Mouse (Mus musculus): ENCODE results near the gene Espn. TPM values are rescaled to one million over a fixed set of nuclear protein-coding genes. Genes with fewer than 3 reads are reported as not detected.
A peak's percentile ranks its signal among the peaks of the same experiment; 100 is the strongest.

Espn gene
- polyA plus RNA-seq (2015; fragmentation: Nextera tagmentation; extraction: Ambion mirVana), result 1.1 and 2.3 TPM in 2 replicates

GRCm38 (mm10) chr4:152151966-152152544, at the start of gene Espn:
Gene Espn (minus strand): TSS chr4:152152371.
- WGBS (ENCODE audit: insufficient replicate concordance), result under 1% methylated on average over 56 of the region's 57 CpGs
- H3K27ac ChIP-seq (ENCODE audit: low read length), result no peak within 1 kb of the TSS
- H3K4me3 ChIP-seq (ENCODE audit: low read depth, low read length), result peak within 1 kb of the TSS; percentile 47
- H3K4me1 ChIP-seq (ENCODE audit: control insufficient read depth, low read depth, low read length), result peaks cover 15% of the 10 kb centered on the region
- peaks cover 36% of the 10 kb centered on the region for H3K27me3 ChIP-seq (ENCODE audit: control insufficient read depth, insufficient read depth, low read depth, low read length)
- no peaks in the 10 kb centered on the region for H3K9me3 ChIP-seq (replicated peaks; ENCODE audit: control insufficient read depth, low read length)
- H3K9ac ChIP-seq (ENCODE audit: low read depth, low read length), result peak within 1 kb of the TSS; percentile 34
- H3K36me3 ChIP-seq (ENCODE audit: control insufficient read depth, insufficient read depth), result no peaks in the 10 kb centered on the region
- peak within 1 kb of the TSS; percentile 60 for H3K4me2 ChIP-seq (ENCODE audit: low read depth, low read length)
- peak; percentile 77 for ATAC-seq (ENCODE audit: low read depth)

- H3K27ac ChIP-seq (ENCODE audit: low read length), result no peak overlapping the region
- no peaks in the 10 kb centered on the region for H3K27me3 ChIP-seq (ENCODE audit: control insufficient read depth, insufficient read depth, low read depth, low read length)
- no peak overlapping the region for H3K4me3 ChIP-seq (ENCODE audit: low read depth, low read length)
- WGBS (ENCODE audit: insufficient replicate concordance), result 11% methylated on average over 6 of the region's 6 CpGs
- ATAC-seq (ENCODE audit: low read depth), result no peak
- H3K36me3 ChIP-seq (ENCODE audit: control insufficient read depth, insufficient read depth), result no peaks in the 10 kb centered on the region
- H3K9ac ChIP-seq (ENCODE audit: low read depth, low read length), result no peak overlapping the region
- H3K9me3 ChIP-seq (replicated peaks; ENCODE audit: control insufficient read depth, low read length), result no peaks in the 10 kb centered on the region
- H3K4me2 ChIP-seq (ENCODE audit: low read depth, low read length), result no peak overlapping the region
- peaks cover 18% of the 10 kb centered on the region for H3K4me1 ChIP-seq (ENCODE audit: control insufficient read depth, low read depth, low read length)
Observed at GRCm38 (mm10) chr4:152201492-152201891, 49.3 kb upstream of the Espn start.

- no peaks in the 10 kb centered on the region for H3K27me3 ChIP-seq (ENCODE audit: control insufficient read depth, insufficient read depth, low read depth, low read length)
- peaks cover 16% of the 10 kb centered on the region for H3K4me1 ChIP-seq (ENCODE audit: control insufficient read depth, low read depth, low read length)
- ATAC-seq (ENCODE audit: low read depth), result no peak
- no peaks in the 10 kb centered on the region for H3K9me3 ChIP-seq (replicated peaks; ENCODE audit: control insufficient read depth, low read length)
- H3K36me3 ChIP-seq (ENCODE audit: control insufficient read depth, insufficient read depth), result no peaks in the 10 kb centered on the region
- WGBS (ENCODE audit: insufficient replicate concordance), result 13% methylated on average over 1 of the region's 1 CpGs
- H3K27ac ChIP-seq (ENCODE audit: low read length), result no peak overlapping the region
- no peak overlapping the region for H3K9ac ChIP-seq (ENCODE audit: low read depth, low read length)
- H3K4me3 ChIP-seq (ENCODE audit: low read depth, low read length), result no peak overlapping the region
- H3K4me2 ChIP-seq (ENCODE audit: low read depth, low read length), result no peak overlapping the region
Observed at GRCm38 (mm10) chr4:152199617-152200016, 47.4 kb upstream of the Espn start.

GRCm38 (mm10) chr4:152197545-152197944, 45.4 kb upstream of the Espn start:
- H3K27me3 ChIP-seq (ENCODE audit: control insufficient read depth, insufficient read depth, low read depth, low read length), result no peaks in the 10 kb centered on the region
- H3K4me2 ChIP-seq (ENCODE audit: low read depth, low read length), result no peak overlapping the region
- H3K4me3 ChIP-seq (ENCODE audit: low read depth, low read length), result no peak overlapping the region
- no peaks in the 10 kb centered on the region for H3K36me3 ChIP-seq (ENCODE audit: control insufficient read depth, insufficient read depth)
- no peaks in the 10 kb centered on the region for H3K9me3 ChIP-seq (replicated peaks; ENCODE audit: control insufficient read depth, low read length)
- 25% methylated on average over 5 of the region's 5 CpGs for WGBS (ENCODE audit: insufficient replicate concordance)
- no peak overlapping the region for H3K9ac ChIP-seq (ENCODE audit: low read depth, low read length)
- ATAC-seq (ENCODE audit: low read depth), result no peak
- no peak overlapping the region for H3K27ac ChIP-seq (ENCODE audit: low read length)
- peaks cover 17% of the 10 kb centered on the region for H3K4me1 ChIP-seq (ENCODE audit: control insufficient read depth, low read depth, low read length)

GRCm38 (mm10) chr4:152196276-152196675, 44.1 kb upstream of the Espn start:
- ATAC-seq (ENCODE audit: low read depth), result no peak
- whole genome bisulfite sequencing (ENCODE audit: insufficient replicate concordance), result 64% methylated on average over 7 of the region's 9 CpGs
- no peak overlapping the region for H3K27ac ChIP-seq (ENCODE audit: low read length)
- H3K9ac ChIP-seq (ENCODE audit: low read depth, low read length), result no peak overlapping the region
- no peaks in the 10 kb centered on the region for H3K9me3 ChIP-seq (replicated peaks; ENCODE audit: control insufficient read depth, low read length)
- no peak overlapping the region for H3K4me2 ChIP-seq (ENCODE audit: low read depth, low read length)
- no peaks in the 10 kb centered on the region for H3K27me3 ChIP-seq (ENCODE audit: control insufficient read depth, insufficient read depth, low read depth, low read length)
- peaks cover 16% of the 10 kb centered on the region for H3K4me1 ChIP-seq (ENCODE audit: control insufficient read depth, low read depth, low read length)
- H3K36me3 ChIP-seq (ENCODE audit: control insufficient read depth, insufficient read depth), result no peaks in the 10 kb centered on the region
- H3K4me3 ChIP-seq (ENCODE audit: low read depth, low read length), result no peak overlapping the region

GRCm38 (mm10) chr4:152194476-152195175, 42.5 kb upstream of the Espn start:
- 47% methylated on average over 3 of the region's 3 CpGs for WGBS (ENCODE audit: insufficient replicate concordance)
- Histone ChIP-seq H3K36me3 (ENCODE audit: control insufficient read depth, insufficient read depth) (no peaks in the 10 kb centered on the region), H3K4me2 (ENCODE audit: low read depth, low read length) (no peak overlapping the region), H3K27ac (ENCODE audit: low read length) (no peak overlapping the region), H3K4me1 (ENCODE audit: control insufficient read depth, low read depth, low read length) (peaks cover 16% of the 10 kb centered on the region), H3K9me3 (replicated peaks; ENCODE audit: control insufficient read depth, low read length) (no peaks in the 10 kb centered on the region), H3K27me3 (ENCODE audit: control insufficient read depth, insufficient read depth, low read depth, low read length) (no peaks in the 10 kb centered on the region), H3K4me3 (ENCODE audit: low read depth, low read length) (no peak overlapping the region), H3K9ac (ENCODE audit: low read depth, low read length) (no peak overlapping the region)
- ATAC-seq (ENCODE audit: low read depth), result no peak

- Histone ChIP-seq H3K4me2 (ENCODE audit: low read depth, low read length) (no peak overlapping the region), H3K9ac (ENCODE audit: low read depth, low read length) (no peak overlapping the region), H3K27me3 (ENCODE audit: control insufficient read depth, insufficient read depth, low read depth, low read length) (no peaks in the 10 kb centered on the region), H3K36me3 (ENCODE audit: control insufficient read depth, insufficient read depth) (no peaks in the 10 kb centered on the region), H3K4me1 (ENCODE audit: control insufficient read depth, low read depth, low read length) (peaks cover 18% of the 10 kb centered on the region), H3K4me3 (ENCODE audit: low read depth, low read length) (no peak overlapping the region), H3K9me3 (replicated peaks; ENCODE audit: control insufficient read depth, low read length) (no peaks in the 10 kb centered on the region), H3K27ac (ENCODE audit: low read length) (no peak overlapping the region; the same call in 1 of the 2 replicates)
- ATAC-seq (ENCODE audit: low read depth), result no peak
- 65% methylated on average over 4 of the region's 4 CpGs for WGBS (ENCODE audit: insufficient replicate concordance)
Observed at GRCm38 (mm10) chr4:152192569-152192968, 40.4 kb upstream of the Espn start.

- Histone ChIP-seq H3K4me2 (ENCODE audit: low read depth, low read length) (no peak overlapping the region), H3K4me3 (ENCODE audit: low read depth, low read length) (no peak overlapping the region), H3K27ac (ENCODE audit: low read length) (no peak overlapping the region), H3K4me1 (ENCODE audit: control insufficient read depth, low read depth, low read length) (peaks cover 30% of the 10 kb centered on the region), H3K9ac (ENCODE audit: low read depth, low read length) (no peak overlapping the region), H3K9me3 (replicated peaks; ENCODE audit: control insufficient read depth, low read length) (no peaks in the 10 kb centered on the region), H3K27me3 (ENCODE audit: control insufficient read depth, insufficient read depth, low read depth, low read length) (no peaks in the 10 kb centered on the region), H3K36me3 (ENCODE audit: control insufficient read depth, insufficient read depth) (no peaks in the 10 kb centered on the region)
- WGBS (ENCODE audit: insufficient replicate concordance), result 21% methylated on average over 5 of the region's 5 CpGs
- no peak for ATAC-seq (ENCODE audit: low read depth)
Observed at GRCm38 (mm10) chr4:152190701-152191100, 38.5 kb upstream of the Espn start.

- Histone ChIP-seq H3K27ac (ENCODE audit: low read length) (no peak overlapping the region), H3K9ac (ENCODE audit: low read depth, low read length) (no peak overlapping the region), H3K36me3 (ENCODE audit: control insufficient read depth, insufficient read depth) (no peaks in the 10 kb centered on the region), H3K4me3 (ENCODE audit: low read depth, low read length) (no peak overlapping the region), H3K27me3 (ENCODE audit: control insufficient read depth, insufficient read depth, low read depth, low read length) (no peaks in the 10 kb centered on the region), H3K4me1 (ENCODE audit: control insufficient read depth, low read depth, low read length) (peaks cover 36% of the 10 kb centered on the region), H3K9me3 (replicated peaks; ENCODE audit: control insufficient read depth, low read length) (no peaks in the 10 kb centered on the region), H3K4me2 (ENCODE audit: low read depth, low read length) (peak overlapping the region; percentile 10; the same call in 1 of the 2 replicates)
- 23% methylated on average over 11 of the region's 11 CpGs for WGBS (ENCODE audit: insufficient replicate concordance)
- ATAC-seq (ENCODE audit: low read depth), result peak; percentile 22; the same call in 1 of the 2 replicates
Observed at GRCm38 (mm10) chr4:152190096-152190653, 38.0 kb upstream of the Espn start.

Measured in liver, embryonic 16.5 days (tissue).